Mouse (Mus musculus): ENCODE data around the gene Smarca1. TPM values are rescaled to one million over a fixed set of nuclear protein-coding genes. Genes with fewer than 3 reads are reported as not detected.

Smarca1 gene
- 24.8 and 37.6 TPM in 2 replicates for polyA plus RNA-seq (2015; fragmentation: Nextera tagmentation; extraction: Ambion mirVana)

GRCm38 (mm10) chrX:47892431-47893024 is at the start of gene Smarca1:
Smarca1 (minus strand) TSS chrX:47892974.

GRCm38 (mm10) chrX:47912306-47912792 is 19.6 kb upstream of the Smarca1 start, which contains the start of gene Ocrl:
Ocrl (plus strand) TSS chrX:47912387.

Other genes with a start within 250 kb of the Smarca1 start
- 16.5 and 26.2 TPM in 2 replicates for gene Ocrl, start 19.4 kb upstream of the Smarca1 start, polyA plus RNA-seq (2015; fragmentation: Nextera tagmentation; extraction: Ambion mirVana)
- gene Apln, start 141.9 kb upstream of the Smarca1 start, polyA plus RNA-seq (2015; fragmentation: Nextera tagmentation; extraction: Ambion mirVana): 1.2 and 2.5 TPM in 2 replicates
- 1.3 and 1.8 TPM in 2 replicates for gene Xpnpep2, start 215.8 kb upstream of the Smarca1 start, polyA plus RNA-seq (2015; fragmentation: Nextera tagmentation; extraction: Ambion mirVana)